Mouse (Mus musculus) embryo, embryonic 11.5 days (tissue): ENCODE measurements around the gene Ube2l3.
"Not testable (repeated sequence)": the region's sequence is repeated elsewhere in the genome, so short reads cannot be mapped to it uniquely, and the experiment has no call there.

ENCODE experiments used
- DNase-seq: peaks from one replicate; pipeline ENCODE4 v3.0.0-alpha.2; 2012; ENCODE audit warnings: low read depth, low spot score

Ube2l3 gene

DNA sequence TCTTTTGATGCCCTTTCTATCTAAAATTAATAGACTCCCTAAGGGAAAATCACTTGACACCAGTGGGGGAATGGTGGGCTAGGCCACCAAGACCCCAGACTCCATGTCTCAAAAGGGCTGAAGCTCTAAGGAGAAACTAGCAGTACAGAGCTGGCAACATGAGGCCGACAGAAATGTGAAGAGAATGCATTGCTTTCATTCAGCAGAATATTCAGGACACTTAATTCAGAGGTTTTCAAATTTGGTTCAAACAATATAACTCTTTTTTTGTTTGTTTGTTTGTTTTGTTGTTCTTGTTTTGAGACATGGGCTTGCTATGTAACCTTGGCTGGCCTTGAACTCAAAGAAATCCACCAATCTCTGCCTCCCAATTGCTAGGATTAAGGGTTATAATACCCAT, at the start of gene Ube2l3:
Gene Ube2l3 (minus strand): TSS at position 101 of the 400 bp plus-strand sequence.
- no peak for DNase-seq

DNA sequence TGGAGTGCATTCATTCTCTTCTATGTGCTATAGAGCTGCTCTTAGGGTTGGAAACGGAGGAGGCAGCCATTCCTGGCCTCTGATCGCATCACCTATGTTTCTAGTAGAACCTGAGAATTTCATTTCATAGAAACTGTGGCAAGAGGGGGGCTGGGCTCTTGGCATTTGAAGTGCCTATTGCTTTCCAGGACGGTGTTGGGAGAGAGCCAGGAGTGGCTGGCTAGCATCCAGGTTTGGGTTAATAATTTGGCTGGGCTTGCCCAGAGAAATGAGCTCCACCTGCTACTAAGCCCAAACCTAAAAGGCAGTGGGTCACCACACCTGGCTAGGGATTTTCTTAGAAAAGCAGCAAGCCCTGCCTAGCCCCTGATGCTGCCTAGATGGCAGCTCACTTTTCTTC, 49.1 kb upstream of the Ube2l3 start:
- DNase-seq = no peak

DNA sequence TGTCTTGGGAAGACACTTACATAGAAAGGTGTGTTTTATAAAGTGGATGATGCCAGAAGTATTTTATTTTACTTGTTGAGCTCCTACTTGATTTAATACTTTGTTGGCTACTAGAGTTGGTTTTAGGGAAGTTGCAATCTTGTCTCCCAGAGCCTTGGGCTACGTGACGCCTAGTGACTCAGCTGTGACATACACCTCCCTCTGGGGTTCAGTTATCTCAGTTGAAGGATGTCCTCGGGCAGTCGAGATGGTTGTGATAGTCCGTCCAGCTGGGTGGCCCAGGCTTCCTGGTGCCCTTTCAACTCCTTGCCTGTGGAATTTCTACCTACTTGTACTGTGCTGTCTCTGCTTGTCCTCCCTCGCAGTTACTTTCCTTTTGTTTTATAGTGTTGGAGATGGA, 46.7 kb upstream of the Ube2l3 start:
- no peak for DNase-seq

DNA sequence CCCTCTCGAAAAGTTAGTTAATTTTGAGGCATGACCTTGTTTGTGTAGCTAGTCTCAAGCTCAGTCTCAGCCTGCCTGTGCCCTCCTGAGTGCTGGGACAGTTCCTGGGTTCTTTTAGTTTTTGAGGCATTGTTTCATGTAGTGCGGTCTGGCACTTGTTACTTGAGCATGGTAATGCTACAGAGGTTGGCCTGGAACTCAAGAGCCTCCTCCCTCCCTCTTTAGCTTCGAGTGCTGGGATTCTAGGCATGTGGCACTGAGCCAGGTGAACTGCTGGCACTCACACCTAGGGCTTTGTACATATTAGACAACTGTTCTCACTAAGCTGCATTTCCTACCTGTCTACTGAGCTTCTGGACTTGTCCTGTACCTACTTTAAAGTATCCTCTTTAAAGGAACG, 45.3 kb upstream of the Ube2l3 start:
- DNase-seq = no peak

DNA sequence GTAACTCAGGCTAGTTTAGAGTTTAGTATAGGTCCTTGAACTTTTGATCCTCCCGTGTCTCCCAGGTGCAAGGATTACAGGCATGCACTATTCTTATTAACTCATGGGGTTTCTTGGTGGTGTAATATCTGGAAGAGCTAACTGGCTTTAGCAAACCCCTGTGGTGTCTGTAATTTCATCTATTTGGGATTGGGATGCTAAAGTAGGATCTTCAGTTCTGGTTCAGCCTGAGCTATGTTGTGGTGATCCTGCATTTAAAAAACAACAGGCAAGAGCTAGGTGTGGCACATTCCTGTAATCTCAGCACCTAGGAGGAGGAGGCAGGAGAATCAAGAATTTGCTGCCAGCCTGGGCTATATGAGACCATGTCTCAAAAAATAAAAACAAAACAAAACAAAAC, 42.5 kb upstream of the Ube2l3 start:
- no peak for DNase-seq

DNA sequence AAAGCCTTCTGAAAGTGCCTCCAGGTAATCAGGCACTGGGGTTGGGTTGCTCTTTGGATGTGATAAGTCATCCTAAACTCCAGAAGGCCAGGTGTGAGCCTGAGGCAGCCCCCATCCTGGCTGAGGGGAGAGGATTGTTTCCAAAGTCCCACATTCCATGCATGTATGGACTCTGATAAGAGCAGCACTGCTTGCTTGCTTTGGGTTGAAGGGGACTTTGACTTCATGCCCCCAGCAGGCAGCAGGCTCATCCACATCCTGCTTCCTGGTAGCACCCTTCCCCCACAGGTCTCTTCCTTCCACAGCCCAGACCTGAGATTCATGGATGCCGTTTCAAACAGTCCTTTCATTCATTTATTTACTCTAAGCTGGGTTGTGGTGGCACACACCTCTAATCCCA, 41.3 kb upstream of the Ube2l3 start:
- DNase-seq = no peak

DNA sequence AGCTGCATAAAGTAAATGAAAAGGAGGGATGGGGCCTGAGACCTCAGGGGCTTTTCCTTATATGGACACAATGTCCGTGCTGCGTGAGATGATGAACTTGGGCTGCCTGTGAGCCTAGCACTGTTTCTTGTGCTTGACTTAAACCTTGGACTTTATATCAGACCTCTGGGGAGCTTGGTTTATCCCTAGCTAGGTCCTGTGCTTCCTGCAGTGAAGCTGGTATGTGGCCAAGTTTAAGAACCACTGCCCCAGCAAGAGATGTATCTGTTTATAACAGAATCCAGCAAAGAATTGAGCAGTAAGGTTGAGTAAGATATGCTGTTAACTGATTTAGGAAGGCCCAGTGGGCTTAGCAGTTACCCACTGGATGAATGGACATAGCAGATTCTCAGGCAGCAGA, 37.0 kb upstream of the Ube2l3 start:
- no peak for DNase-seq

DNA sequence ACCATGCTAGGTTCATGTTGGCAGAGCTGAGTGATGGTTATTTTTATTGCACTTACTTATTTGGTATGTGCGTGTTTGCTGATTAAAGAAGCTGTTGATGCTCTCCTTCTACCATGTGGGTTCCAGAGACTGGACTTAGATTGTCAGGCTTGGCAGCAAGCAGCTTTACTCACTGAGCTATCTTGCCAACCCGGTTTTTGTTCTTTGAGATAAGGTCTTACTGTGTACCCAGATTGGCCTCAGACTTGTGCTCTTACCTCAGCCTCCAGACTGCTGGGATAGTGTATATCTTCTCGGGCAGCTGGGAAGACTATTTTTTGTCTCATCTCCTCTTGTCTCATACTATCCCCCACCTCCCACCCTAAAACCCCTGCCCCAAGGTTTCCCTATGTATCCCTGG, 35.2 kb upstream of the Ube2l3 start:
- DNase-seq = no peak

DNA sequence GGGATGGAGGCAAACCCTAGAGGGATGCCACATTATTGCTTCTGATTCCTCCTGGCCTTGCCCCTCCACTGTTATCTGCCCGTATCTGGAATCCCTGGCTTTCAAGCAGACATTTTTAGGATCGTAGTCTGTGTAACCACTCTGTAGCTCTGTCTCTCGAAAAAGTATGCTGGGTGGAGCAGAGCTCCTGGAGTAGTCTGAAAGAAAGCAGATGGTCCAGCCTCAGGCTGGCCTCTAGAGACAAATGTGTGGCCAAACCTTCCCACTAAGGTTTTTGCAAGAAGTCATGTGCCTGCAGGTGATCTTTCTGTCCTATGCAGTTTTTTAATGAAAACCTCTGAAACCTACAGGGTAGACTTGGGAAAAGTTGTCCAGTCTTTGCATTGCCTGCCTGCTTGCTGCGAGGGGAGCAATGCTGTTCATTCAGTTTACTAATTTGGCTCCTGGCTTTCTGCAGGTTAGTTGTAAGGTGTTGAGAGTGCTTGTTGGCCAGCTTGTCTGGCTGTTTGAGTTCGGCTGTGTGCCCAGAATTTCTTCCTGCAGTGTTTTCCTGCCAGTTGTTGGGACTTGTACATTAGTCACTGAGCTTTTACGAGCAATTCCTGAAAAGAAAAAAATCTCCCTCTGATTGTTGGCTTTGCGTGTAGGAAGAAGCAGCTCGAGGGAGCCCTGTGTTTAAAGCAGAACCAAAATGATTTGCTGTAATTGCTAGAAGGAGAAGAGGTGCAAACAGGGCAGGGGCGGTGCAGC, 32.6 kb upstream of the Ube2l3 start:
- DNase-seq = no peak

DNA sequence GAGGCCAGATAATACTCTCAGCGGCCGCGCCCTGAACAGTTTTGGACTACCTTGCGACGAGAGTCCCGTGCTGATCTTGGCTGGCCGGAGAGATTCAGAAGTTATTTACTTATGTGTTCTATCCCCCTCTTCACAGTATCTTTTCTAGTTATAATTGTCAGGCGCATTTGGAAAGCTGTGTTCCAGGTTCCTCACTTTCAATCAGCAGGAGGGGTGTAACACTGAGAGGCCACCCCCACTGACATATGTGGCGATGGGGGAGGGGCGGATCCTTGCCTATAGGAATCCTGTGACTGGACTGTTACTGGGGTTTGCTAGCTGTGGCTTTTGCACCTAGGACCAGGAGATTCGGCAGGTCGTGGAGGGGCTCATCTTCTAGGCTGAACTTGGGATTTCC, 32.0 kb upstream of the Ube2l3 start:
- peak; percentile 16 for DNase-seq

DNA sequence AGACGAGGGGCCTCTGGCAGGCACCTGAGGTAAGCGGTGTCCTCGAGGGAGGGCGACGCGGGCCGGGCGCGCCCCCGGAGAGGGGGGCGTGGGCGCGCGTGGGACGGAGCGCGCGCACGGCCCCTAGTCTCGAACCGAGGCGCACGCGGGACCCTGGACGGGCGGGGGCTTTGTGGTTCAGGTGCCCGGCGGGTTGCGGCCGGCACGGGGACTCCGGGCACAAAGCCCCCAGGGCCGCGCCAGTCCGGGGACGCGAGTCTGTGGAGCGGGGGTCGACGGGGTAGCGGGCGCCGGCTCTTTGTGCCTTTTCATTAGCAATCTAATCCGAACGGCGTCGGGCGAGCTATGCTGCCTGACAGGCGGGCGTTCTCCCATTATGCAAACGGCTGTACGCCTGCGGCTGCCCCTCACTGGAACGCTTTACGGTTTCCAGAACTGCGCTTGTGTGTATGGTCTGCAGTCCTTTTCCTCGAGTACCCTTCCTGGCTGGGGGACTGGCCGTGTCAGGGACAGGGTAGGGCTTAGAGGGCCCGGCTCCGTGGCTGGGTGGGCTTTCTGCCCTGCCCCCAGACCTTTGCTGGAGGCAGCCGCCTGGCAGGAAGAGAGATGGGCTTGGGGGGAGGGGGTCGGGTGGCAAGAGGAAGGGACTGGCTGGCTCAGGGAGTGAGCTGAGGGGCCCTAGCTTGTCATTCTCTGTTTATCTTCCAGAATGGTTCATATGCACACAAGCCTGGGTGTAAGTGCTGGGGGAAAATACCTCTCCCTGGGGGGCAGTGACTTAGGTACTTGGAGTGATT, 31.5 kb upstream of the Ube2l3 start:
- peak; percentile 46 for DNase-seq

DNA sequence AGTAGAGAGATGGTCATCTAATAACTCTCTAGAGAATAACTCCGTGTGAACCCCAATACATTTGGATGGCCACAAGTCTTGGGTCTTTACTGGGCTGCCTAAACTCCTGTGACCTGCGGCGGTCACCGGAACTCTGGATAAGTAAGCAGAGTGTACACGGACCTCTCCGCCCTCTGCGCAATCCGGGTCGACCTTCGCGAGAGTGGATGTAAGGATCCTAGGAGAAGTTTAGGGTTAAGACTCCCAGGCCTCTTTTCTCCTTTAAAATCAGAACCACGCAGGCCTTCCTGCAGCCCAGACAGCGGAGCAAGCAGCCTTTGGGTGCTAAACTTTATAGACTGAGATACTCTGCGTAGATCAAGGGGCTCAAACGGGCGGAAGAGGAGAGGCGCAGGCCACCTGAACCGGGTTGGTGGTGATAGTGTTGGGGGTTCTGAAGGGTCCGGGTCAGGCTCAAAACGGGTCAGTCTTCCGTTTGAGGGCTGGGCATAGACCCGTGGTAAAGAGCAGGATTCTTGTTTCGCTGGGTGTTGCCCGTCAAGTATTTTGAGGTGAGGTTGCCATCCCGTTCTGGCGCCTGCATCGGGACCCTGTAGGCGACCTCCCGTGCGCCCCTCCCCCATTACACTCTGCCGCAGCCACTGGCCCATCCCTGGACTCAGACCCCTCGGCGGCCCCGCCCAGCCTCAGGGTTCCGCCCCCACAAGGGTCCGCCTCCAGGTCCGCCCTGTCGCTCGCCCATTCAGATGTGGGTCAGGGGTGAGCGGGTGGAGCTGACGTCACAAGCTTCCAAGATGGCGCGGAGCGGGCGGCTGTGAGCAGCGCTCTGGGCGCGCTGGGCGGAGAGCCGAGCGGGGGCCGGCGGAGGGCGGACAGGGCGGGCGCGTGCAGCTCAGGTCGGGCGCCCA, 30.6 kb upstream of the Ube2l3 start, which contains the start of gene Hic2:
Gene Hic2 (plus strand): TSS at position 779 of the 908 bp plus-strand sequence.
- peak; percentile 96 for DNase-seq

DNA sequence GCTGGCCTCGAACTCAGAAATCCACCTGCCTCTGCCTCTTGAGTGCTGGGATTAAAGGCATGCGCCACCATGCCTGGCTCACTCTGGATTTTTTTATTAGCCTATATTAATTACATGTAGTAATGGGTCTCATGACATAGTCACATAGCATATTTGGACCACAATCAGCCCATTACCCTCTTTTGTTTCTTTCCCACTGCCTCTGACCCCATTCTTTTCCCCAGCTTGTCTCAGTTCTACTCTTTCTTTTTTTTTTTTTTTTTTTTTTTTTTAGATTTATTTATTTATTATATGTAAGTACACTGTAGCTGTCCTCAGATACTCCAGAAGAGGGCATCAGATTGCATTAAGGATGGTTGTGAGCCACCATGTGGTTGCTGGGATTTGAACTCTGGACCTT, 29.1 kb upstream of the Ube2l3 start:
- DNase-seq = not testable (repeated sequence)

DNA sequence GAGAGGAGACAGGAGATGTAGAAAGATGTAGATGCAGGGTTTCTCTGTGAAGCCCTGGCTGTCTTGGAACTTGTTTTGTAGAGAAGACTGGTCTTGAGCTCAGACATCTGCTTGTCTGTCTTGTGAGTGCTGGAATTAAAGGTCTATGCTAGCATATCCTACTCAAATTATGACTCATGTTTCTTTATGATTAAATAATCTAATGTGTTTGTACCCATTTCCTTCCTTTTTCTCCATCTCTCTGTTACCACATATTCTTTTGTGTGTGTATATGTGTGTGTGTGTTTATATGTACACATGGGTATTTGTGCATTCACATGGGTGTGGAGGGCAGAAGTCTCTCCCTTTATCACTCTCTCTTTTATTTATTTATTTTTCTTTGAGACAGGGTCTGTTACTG, 24.0 kb upstream of the Ube2l3 start:
- no peak for DNase-seq

DNA sequence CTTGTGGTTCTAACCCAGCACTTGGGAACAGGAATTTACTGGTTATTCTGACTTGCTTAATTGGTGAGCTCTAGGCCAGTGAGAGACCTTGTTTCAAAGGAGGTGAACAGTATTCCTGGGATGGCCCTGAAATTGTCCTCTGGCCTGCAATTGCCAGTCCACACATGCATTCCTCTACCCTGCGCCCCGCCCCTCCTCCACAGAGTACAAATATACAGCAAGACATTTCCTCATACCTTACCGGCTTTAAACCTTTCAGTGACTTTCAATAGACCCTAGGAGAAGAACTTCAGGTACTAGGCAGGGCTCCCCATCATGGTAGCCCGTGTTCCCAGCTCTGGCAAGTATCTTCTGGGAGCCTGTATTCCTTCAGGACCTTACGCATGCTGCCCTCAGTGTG, 23.1 kb upstream of the Ube2l3 start:
- no peak for DNase-seq

DNA sequence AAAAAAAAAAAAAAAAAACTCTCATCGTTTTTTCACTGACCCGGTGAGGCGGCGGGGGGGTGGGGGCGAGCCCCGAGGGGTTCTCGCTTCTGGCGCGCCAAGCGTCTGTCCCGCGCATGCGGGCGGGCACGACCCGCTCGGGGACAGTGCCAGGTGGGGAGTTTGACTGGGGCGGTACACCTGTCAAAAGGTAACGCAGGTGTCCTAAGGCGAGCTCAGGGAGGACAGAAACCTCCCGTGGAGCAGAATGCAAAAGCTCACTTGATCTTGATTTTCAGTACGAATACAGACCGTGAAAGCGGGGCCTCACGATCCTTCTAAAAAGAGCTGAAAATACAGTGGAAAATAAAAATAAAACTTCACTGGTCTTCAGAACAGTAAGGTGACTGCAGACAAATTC, 19.7 kb upstream of the Ube2l3 start:
- DNase-seq = peak; percentile 86

DNA sequence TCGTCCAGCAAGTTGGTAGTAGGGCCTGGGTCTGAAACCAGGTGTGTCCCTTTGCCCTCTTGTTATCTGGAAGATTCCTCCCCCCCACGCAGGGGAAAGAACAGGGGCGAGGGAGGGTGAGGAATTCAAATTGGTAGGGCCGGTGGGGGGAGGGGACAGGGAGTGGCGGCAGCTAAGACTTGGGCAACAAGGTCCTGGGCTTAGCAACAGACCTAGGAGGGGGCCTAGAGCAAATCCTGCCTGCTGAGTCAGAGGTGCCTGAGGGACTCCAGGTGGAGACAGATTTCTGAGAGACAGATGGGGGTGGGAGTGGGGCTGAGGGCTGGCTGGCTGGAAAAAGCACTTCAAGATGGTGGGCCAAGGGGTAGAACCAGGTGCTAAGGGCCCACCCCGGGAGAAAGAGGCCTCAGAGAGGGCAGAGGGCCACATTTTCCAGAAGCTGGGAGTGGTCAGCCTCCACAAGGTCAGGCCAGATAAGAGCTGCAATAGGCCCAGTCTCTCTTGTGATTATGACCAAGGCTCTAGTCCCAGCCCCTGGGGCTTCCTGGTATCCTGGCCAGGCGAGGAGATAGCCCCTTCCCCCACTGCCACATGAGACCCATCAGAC, 17.8 kb upstream of the Ube2l3 start:
- no peak for DNase-seq

DNA sequence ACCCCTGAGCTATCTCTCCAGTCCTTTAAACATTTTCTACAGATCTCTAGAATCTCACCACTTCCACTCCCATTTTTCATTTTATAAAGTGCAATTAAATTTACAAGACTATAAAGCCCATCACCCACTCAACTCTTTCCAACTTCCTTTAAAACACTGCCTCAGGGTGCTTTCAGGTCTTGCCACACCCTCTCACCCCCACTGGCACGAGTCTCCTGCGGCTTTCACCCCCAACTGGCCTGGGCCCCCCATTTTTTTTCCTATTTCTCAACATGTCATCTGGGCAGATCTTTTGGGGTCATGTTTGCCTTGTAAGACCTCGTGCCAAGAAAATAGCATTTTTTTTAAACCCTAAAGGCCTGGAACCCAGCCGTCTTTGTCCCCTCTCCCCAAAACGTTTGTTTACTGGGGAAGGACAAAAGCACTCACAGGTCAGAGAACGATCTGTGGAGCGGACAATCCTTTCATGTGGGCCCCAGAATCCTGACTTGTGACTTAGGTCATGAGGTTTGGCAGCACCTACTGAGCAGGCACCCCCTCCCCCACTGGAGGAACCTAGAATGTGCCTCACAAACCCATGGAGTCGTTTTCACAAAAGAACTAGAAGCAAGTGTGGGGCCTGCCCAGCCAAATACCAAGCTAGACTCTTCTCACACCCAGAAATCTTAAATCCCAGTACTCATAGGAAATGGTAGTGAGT, 14.6 kb upstream of the Ube2l3 start:
- DNase-seq = no peak

DNA sequence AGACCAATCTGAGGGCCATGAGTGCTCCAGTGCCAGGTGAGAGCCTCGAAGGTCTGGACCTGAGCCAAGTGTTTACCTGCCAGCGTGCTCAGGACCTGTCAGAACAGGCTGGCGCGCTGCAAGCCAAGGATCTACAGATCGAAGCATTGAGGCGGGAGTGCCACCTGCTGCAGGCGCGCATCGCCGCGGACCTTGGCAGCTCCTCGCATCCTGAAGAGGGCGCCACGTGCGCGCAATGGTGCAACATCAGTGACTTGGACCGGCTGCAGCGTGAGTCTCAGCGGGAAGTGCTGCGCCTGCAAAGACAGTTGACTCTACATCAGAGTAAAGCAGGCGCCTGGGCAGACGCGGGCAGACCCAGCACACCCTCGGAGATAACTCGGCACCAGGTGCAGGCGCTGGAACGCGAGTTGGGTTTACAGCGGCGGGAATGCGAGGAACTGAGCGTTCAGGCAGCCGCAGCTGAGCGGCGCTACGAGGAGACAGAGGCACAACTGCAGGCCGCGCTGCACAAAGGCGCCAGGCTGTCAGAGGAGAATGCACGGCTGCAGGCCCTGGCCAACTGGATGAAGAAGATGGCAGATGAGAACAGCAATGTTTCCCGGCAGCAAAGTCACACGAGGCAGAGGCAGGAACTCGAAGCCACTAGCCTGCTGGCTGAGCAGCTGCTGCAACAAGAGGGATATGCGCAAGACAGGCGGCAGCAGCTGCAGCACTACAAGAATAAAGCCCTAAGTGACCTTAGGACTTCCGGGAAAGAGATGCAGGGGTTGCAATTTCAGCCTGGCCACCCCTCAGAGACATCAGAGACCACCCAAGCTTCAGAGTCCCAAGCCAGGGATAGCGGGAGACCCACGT, 7.8 kb upstream of the Ube2l3 start:
- peak; percentile 81 for DNase-seq

DNA sequence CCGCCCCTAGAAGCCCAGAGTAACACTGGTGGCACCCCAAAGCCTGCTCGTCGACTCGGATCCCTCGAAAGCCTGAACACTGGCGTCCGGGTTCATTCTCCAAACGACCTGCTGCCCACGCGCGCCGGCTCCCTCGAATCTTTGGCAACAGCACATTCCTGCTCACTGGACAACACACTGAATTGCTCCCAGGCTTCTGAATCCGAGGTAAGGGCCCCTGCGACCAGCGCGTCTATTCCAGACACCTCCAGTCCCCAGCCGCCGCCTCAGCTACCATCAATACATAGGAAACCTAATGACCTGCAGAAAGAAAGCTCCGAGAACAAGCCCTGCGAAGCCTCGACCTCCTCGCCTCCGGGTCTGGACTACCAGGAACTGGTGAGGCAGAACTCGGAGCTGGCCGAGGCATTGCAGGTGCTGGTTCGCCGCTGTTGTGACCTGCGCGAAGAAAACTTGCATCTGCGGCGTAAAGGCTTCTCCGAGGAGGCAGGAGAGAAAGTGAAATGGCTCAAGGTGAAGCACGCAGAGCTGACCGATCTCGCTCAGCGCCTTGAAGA, 7.0 kb upstream of the Ube2l3 start:
- no peak for DNase-seq
